Mouse (Mus musculus) heart, embryonic 14.5 days (tissue): ENCODE results near the gene Ypel5. TPM values are rescaled to one million over a fixed set of nuclear protein-coding genes. Genes with fewer than 3 reads are reported as not detected.

Source experiments
- ATAC-seq: fragments of 200-750 bp; cut with Nextera tagmentation; 2 replicates; pipeline ENCODE4 v1.8.0; 2017; ENCODE audit warnings: low read depth, moderate TSS enrichment; ENCODE audit not compliant: insufficient number of reproducible peaks, insufficient read depth, low FRiP score
- H3K27ac ChIP-seq, 2 experiments: fragments of 200-500 bp in 1 of 2; fragments of 300-500 bp in 1 of 2; sonication (generic) in 1 of 2; replicated peaks in 1 of 2; 2 replicates each; pipeline ENCODE4 v1.5.1; 2012 to 2014; ENCODE audit warnings: low read depth in 2 of 2, low read length in 2 of 2, control low read depth in 1 of 2, mild to moderate bottlenecking in 1 of 2, mixed read lengths in 1 of 2; ENCODE audit not compliant: control insufficient read depth in 1 of 2, insufficient read depth in 1 of 2
- H3K27me3 ChIP-seq: fragments of 300-500 bp; sonication (generic); 2 replicates; pipeline ENCODE4 v1.6.1; 2014; ENCODE audit warnings: mild to moderate bottlenecking, low read length, control low read depth; ENCODE audit not compliant: control insufficient read depth, insufficient read depth
- H3K36me3 ChIP-seq: fragments of 300-500 bp; sonication (generic); 2 replicates; pipeline ENCODE4 v1.6.1; 2014; ENCODE audit warnings: mild to moderate bottlenecking, control low read depth, low read length, mixed read lengths; ENCODE audit not compliant: control insufficient read depth, insufficient read depth
- H3K4me1 ChIP-seq, 2 experiments: fragments of 200-500 bp in 1 of 2; fragments of 300-500 bp in 1 of 2; sonication (generic) in 1 of 2; 2 replicates each; pipeline ENCODE4 v1.6.1; 2012 to 2014; ENCODE audit warnings: low read length in 2 of 2, control low read depth in 1 of 2, mixed read lengths in 1 of 2; ENCODE audit not compliant: control insufficient read depth in 2 of 2, insufficient read depth in 2 of 2
- H3K4me2 ChIP-seq: fragments of 300-500 bp; sonication (generic); 2 replicates; pipeline ENCODE4 v1.6.1; 2014; ENCODE audit warnings: mild to moderate bottlenecking, low read length
- H3K4me3 ChIP-seq, 2 experiments: fragments of 200-500 bp in 1 of 2; fragments of 300-500 bp in 1 of 2; sonication (generic) in 1 of 2; 2 replicates each; pipeline ENCODE4 v1.5.1; 2012 to 2014; ENCODE audit warnings: low read length in 2 of 2, mild to moderate bottlenecking in 2 of 2, control low read depth in 1 of 2, low read depth in 1 of 2, moderate library complexity in 1 of 2; ENCODE audit not compliant: control insufficient read depth in 1 of 2, insufficient read depth in 1 of 2
- H3K9ac ChIP-seq: fragments of 300-500 bp; sonication (generic); 2 replicates; pipeline ENCODE4 v1.6.1; 2014; ENCODE audit warnings: mild to moderate bottlenecking, low read length
- H3K9me3 ChIP-seq: fragments of 300-500 bp; sonication (generic); 2 replicates; pipeline ENCODE4 v1.6.1; 2016; ENCODE audit warnings: low read length, control low read depth; ENCODE audit not compliant: control insufficient read depth
- WGBS: fragments of 180-500 bp; shearing (Covaris S2); extraction: QIAGEN DNeasy Blood & Tissue Kit; methylation state at CpG from one replicate; pipeline ENCODE4 v1.1.7; 2014; 5-methylcytosine and 5-hydroxymethylcytosine counted together
- polyA plus RNA-seq: library from polyadenylated mRNA; unstranded; fragments of >200 nt; fragmentation: Nextera tagmentation; extraction: Ambion mirVana; gene quantifications from 2 replicates; pipeline ENCODE4 v1.2.1, GENCODE M21; 2014

Gene Ypel5
- polyA plus RNA-seq, 1 experiment from 2014 or later, result 68.6 TPM

GRCm38 (mm10) chr17:72845521-72845920 lies 9.3 kb downstream of the Ypel5 start:
- Histone ChIP-seq H3K27me3 (no peaks in the 10 kb centered on the region), H3K9me3 (no peaks in the 10 kb centered on the region), H3K4me3 (no peak overlapping the region), H3K4me1 (peaks cover 0 to 8% of the 10 kb centered on the region in 2 experiments; a peak in 2 of 4 replicates), H3K4me2 (no peak overlapping the region), H3K36me3 (peaks cover 46% of the 10 kb centered on the region), H3K9ac (no peak overlapping the region), H3K27ac (no peak overlapping the region)
- ATAC-seq, result no peak

GRCm38 (mm10) chr17:72855298-72855697 lies 19.0 kb downstream of the Ypel5 start:
- Histone ChIP-seq H3K27ac (no peak overlapping the region), H3K4me2 (no peak overlapping the region), H3K9ac (no peak overlapping the region), H3K27me3 (no peaks in the 10 kb centered on the region), H3K4me3 (no peak overlapping the region), H3K9me3 (no peaks in the 10 kb centered on the region), H3K4me1 (no peaks in the 10 kb centered on the region; a peak in 1 of 4 replicates), H3K36me3 (peaks cover 26% of the 10 kb centered on the region)
- 70% methylated on average over 1 of the region's 1 CpGs for WGBS
- no peak for ATAC-seq

- H3K4me1 ChIP-seq, result peaks cover 6 to 9% of the 10 kb centered on the region in 2 experiments
- H3K9me3 ChIP-seq, result no peaks in the 10 kb centered on the region
- ATAC-seq, result no peak
- H3K4me2 ChIP-seq, result no peak overlapping the region
- 50% methylated on average over 13 of the region's 13 CpGs for WGBS
- peaks cover 7% of the 10 kb centered on the region for H3K36me3 ChIP-seq
- no peaks in the 10 kb centered on the region for H3K27me3 ChIP-seq
- no peak overlapping the region for H3K9ac ChIP-seq
- no peak overlapping the region for H3K27ac ChIP-seq
- H3K4me3 ChIP-seq, result no peak overlapping the region
Observed at GRCm38 (mm10) chr17:72857677-72858633, 21.7 kb downstream of the Ypel5 start.

GRCm38 (mm10) chr17:72863226-72863625 lies 27.0 kb downstream of the Ypel5 start:
- 70% methylated on average over 10 of the region's 10 CpGs for WGBS
- ATAC-seq, result no peak
- H3K4me2 ChIP-seq, result no peak overlapping the region

GRCm38 (mm10) chr17:72866624-72867245 lies 30.5 kb downstream of the Ypel5 start:
- no peak overlapping the region for H3K27ac ChIP-seq
- no peaks in the 10 kb centered on the region for H3K27me3 ChIP-seq
- peaks cover 2 to 5% of the 10 kb centered on the region in 2 experiments; a peak in 2 of 4 replicates for H3K4me1 ChIP-seq
- H3K9me3 ChIP-seq, result 0 out of 2 replicates have a peak, but pooled peaks cover 5% of the 10 kb centered on the region
- 81% methylated on average over 3 of the region's 3 CpGs for WGBS
- no peaks in the 10 kb centered on the region for H3K36me3 ChIP-seq
- ATAC-seq, result no peak
- no peak overlapping the region for H3K4me2 ChIP-seq
- H3K4me3 ChIP-seq, result no peak overlapping the region
- H3K9ac ChIP-seq, result no peak overlapping the region

More at GRCm38 (mm10) chr17:72863226-72863625, 27.0 kb downstream of the Ypel5 start:
- Histone ChIP-seq H3K27me3 (no peaks in the 10 kb centered on the region), H3K27ac (no peak overlapping the region), H3K4me1 (peaks cover 8 to 12% of the 10 kb centered on the region in 2 experiments), H3K9ac (no peak overlapping the region), H3K9me3 (no peaks in the 10 kb centered on the region), H3K4me3 (no peak overlapping the region), H3K36me3 (no peaks in the 10 kb centered on the region)

GRCm38 (mm10) chr17:72868181-72868580 lies 31.9 kb downstream of the Ypel5 start:
- Histone ChIP-seq H3K27ac (no peak overlapping the region), H3K4me1 (peaks cover 0 to under 1% of the 10 kb centered on the region in 2 experiments; a peak in 1 of 4 replicates), H3K36me3 (no peaks in the 10 kb centered on the region), H3K9me3 (0 out of 2 replicates have a peak, but pooled peaks cover 5% of the 10 kb centered on the region), H3K4me2 (no peak overlapping the region), H3K9ac (no peak overlapping the region), H3K27me3 (no peaks in the 10 kb centered on the region), H3K4me3 (no peak overlapping the region)
- 89% methylated on average over 2 of the region's 2 CpGs for WGBS
- ATAC-seq, result no peak

GRCm38 (mm10) chr17:72878979-72879378 lies 42.7 kb downstream of the Ypel5 start:
- Histone ChIP-seq H3K36me3 (no peaks in the 10 kb centered on the region), H3K4me1 (peaks cover 4 to 5% of the 10 kb centered on the region in 2 experiments), H3K9ac (no peak overlapping the region), H3K4me3 (no peak overlapping the region), H3K4me2 (no peak overlapping the region), H3K27ac (no peak overlapping the region), H3K27me3 (no peaks in the 10 kb centered on the region), H3K9me3 (no peaks in the 10 kb centered on the region)
- ATAC-seq, result no peak
- WGBS, result 81% methylated on average over 9 of the region's 9 CpGs
